Mouse (Mus musculus) spleen, adult 10 weeks (tissue): ENCODE measurements around the gene Gm7945. TPM values are rescaled to one million over a fixed set of nuclear protein-coding genes. Genes with fewer than 3 reads are reported as not detected.

Experiments
- polyA plus RNA-seq: library from polyadenylated mRNA; stranded (reverse); fragments of 350-450 nt; fragmentation: Illumina TruSeq; extraction: RNeasy Lipid Tissue Mini Kit (QIAGEN cat#74804); gene quantifications from one replicate; pipeline ENCODE4 v1.2.3, GENCODE M21; 2015; ENCODE audit warnings: low replicate concordance; ENCODE audit not compliant: insufficient read depth

Gm7945 gene
- polyA plus RNA-seq: not detected

GRCm38 (mm10) chr14:41386279-41386678 lies at the start of gene Gm7945:
TSS of gene Gm7945 (minus strand) at chr14:41386379.

GRCm38 (mm10) chr14:41408181-41408580 lies 22.0 kb upstream of the Gm7945 start, which contains the start of gene Gm6482:
TSS of gene Gm6482 (minus strand) at chr14:41408281.

GRCm38 (mm10) chr14:41348309-41348708 lies 37.9 kb downstream of the Gm7945 start, which contains the start of gene Gm5798:
TSS of gene Gm5798 (plus strand) at chr14:41348609.

Other genes with a start within 250 kb of the Gm7945 start
- not detected for gene Mbl1, start 234.9 kb downstream of the Gm7945 start, polyA plus RNA-seq
- gene Sftpd, start 201.2 kb downstream of the Gm7945 start, polyA plus RNA-seq: not detected
- gene Gm2832, start 107.6 kb downstream of the Gm7945 start, polyA plus RNA-seq: not detected
- gene Gm5798, start 37.8 kb downstream of the Gm7945 start, polyA plus RNA-seq: not detected
- gene Gm6482, start 21.9 kb upstream of the Gm7945 start, polyA plus RNA-seq: not detected
- gene Gm7954, start 67.1 kb upstream of the Gm7945 start, polyA plus RNA-seq: not detected
- gene Gm3486, start 103.1 kb upstream of the Gm7945 start, polyA plus RNA-seq: not detected
- gene Gm7970, start 169.2 kb upstream of the Gm7945 start, polyA plus RNA-seq: not detected
- not detected for gene 1700049E17Rik2, start 186.8 kb upstream of the Gm7945 start, polyA plus RNA-seq
- not detected for gene Gm3072, start 238.2 kb upstream of the Gm7945 start, polyA plus RNA-seq